Mouse (Mus musculus): ENCODE data around the gene Ier3. TPM values are rescaled to one million over a fixed set of nuclear protein-coding genes. Genes with fewer than 3 reads are reported as not detected.

Ier3 gene
- polyA plus RNA-seq, 1 experiment = 33.3 TPM

DNA sequence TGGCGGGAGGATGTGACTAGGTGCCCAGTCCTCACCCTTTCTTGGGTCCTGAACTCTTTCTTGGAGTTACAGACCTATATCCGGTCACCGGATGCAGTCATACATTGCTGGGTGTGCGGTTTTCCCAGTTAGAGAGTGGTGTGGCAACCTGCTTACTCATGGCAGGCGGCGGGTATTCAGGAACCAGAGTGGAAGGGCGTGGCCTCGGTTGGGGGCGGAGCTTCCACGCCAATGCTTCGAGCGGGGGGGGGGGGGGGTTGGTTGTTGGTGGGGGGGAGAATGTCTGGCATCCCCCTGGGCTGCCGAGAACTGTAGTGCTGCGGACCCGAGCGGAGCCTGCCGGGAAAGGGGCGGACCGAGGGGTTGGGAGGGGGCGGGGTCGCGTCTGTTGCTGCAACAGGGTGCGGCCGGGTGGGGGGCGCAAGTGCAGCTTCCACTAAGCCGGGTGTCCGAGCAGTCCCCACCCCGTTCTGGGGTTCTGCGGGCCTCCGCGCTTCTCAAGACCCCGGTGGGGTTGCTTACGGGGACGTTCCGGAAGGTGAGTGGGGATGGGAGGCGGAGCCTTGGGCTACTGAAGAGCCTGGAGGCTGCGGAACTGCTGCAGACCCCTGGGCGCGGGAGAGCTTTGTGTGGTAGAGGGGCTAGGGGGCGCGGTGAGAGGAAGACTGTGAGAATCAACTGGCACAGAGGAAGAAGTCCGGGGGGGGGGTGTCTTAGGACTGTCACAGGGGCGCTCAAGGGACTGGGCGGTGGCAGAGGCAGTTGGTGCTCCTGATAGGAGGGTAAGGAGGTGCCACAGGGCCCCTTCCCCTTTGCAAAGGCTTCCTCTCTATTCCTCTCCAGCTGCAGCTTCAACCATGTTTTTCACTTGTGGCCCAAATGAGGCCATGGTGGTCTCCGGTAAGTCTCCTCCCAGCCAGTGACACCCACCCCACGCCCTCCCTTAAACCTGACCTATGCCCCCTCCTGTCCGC is 1.8 kb downstream of the Ier3 start, which contains the start of gene Flot1:
Gene Flot1 (plus strand): TSS at position 267 of the 974 bp plus-strand sequence.
- no peak for TF ChIP-seq GATA1 (IDR thresholded peaks at IDR 0.05; ENCODE audit: low read length)

DNA sequence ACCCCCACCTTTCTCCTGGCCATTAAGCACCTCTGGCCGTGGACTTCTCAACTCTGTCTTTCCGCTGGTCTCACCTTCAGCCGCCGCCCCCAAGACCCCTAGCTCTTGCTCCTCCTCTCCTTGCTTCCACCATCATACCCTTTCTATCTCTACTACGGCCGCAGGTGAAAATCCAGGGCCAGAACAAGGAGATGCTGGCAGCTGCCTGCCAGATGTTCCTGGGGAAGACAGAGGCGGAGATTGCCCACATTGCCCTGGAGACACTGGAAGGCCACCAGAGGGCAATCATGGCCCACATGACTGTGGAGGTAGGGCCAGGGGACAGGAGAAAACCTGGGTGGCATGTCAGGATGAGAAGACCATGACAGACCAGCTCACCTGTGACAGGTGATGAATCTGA is 2.9 kb downstream of the Ier3 start:
- TF ChIP-seq GATA1 (IDR thresholded peaks at IDR 0.05; ENCODE audit: low read length) = no peak

DNA sequence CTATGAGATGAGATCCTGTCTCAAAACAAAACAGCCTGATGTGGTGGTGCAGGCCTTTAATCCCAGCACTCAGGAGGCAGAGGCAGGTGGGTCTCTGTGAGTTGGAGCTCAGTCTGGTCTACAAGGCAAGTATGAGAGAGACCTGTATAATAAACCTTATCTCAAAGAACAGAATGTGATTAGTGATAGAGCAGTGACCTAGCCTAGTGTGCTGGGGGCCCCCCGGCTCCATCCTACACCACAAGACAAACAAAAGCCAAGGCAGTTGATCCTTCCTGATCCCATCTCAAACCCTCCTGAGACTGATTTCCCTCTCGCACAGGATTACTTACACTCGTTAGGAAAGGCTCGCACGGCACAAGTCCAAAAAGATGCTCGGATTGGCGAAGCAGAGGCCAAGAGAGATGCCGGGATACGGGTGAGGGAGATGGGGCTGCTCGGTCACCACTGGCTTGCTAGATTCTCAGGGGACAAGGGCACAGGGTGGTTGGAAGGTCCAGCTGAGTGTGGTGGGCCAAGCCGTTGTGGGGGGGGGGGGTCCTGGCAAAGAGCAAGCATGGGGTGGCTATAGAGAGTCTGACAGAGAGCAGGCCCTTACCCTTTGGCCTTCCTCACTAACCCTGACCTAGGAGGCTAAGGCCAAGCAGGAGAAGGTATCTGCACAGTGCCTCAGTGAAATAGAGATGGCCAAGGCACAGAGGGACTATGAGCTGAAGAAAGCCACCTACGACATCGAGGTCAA is 3.8 kb downstream of the Ier3 start:
- TF ChIP-seq GATA1 (IDR thresholded peaks at IDR 0.05; ENCODE audit: low read length) = peak; percentile 15

DNA sequence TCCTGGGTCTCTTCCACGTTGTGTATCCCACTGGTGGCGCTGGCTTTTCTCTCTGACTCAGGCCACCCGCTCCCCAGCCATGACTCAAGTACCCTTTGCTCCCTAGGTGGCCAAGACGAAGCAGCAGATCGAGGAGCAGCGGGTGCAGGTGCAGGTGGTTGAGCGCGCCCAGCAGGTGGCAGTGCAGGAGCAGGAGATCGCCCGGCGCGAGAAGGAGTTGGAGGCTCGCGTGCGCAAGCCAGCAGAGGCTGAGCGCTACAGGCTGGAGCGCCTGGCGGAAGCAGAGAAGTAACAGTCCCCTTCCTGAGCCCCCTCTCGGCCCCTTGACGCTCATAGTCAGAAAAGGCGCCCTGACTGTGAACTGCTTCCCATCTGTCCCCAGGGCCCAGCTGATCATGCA is 8.3 kb downstream of the Ier3 start:
- TF ChIP-seq GATA1 (IDR thresholded peaks at IDR 0.05; ENCODE audit: low read length) = no peak

DNA sequence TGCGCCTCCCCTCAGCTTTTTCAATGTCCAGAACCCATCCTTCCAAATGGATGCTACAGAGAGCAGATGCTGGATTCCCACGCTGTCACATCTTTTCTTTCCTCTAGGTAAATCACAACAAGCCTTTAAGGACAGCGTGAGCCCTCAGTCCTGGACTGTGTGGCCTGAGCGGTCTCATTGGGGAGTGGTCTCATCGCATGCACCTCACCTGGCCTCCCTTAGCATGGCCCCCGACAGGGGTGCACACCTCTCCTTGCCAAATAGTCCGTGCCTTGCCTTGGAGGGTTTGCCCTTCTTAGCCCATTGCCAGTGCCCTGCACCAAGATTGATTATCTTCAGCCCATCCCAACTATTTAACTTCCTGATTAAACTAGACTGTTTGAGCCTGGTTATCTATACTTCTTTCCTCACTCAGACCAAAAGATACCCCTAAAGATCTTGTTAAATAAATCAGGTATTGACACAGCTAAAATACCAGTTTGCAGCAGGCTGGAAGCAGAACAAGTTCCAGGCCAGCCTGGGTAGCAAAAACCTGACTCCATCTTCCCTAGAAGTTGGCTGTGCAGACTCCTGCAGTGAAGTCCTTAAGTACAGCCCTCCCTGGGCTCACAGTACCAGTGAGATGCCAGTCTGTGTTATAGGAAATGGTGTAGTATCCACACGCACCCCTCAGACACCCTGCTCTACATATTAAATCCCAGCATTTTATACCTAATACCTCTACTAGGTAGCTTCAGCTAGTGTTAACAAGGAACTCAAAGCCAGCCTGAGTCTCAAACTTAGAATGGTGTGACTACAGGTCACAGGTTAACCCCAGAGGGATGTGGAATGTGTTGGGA is 11.1 kb downstream of the Ier3 start:
- TF ChIP-seq GATA1 (IDR thresholded peaks at IDR 0.05; ENCODE audit: low read length) = no peak

DNA sequence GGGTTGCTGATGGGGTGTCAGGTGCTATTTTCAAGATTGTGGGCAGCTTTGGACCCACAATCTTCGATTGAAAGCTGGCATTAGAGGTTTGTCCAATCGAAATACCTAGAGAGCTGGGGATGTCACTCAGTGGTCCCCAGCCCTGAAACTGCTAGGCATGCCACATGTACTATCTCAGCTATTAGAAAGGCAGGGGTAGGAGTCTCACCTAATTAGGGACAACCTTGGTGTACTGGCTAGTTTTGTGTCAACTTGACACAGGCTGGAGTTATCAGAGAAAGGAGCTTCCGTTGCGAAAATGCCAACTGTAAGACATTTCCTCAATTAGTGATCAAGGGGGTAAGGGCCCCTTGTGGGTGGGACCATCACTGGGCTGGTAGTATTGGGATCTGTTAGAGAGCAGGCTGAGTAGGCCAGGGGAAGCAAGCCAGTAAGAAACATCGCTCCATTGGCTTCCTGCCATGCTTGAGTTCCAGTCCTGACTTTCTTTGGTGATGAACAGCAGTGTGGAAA is 11.8 kb downstream of the Ier3 start:
- no peak for TF ChIP-seq GATA1 (IDR thresholded peaks at IDR 0.05; ENCODE audit: low read length)

DNA sequence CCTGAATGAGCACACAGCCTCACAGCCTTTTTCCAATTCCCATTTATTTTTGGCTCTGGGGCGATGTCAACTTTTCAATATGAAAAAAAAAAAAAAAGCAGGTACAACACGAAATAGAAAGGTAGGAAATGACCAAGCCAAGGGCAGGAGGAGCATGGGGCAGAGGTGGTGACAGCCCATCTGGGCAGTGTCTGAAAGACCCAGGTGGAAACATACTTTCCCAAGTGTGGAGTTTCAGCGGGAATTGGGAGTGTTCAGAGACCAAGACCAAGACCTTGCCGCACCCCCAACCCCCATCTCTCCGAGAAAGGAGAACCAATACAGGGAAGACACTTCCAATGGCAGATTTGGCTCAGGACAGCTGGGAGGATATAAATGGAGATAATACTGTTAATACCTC is 12.4 kb downstream of the Ier3 start:
- TF ChIP-seq GATA1 (IDR thresholded peaks at IDR 0.05; ENCODE audit: low read length) = no peak

DNA sequence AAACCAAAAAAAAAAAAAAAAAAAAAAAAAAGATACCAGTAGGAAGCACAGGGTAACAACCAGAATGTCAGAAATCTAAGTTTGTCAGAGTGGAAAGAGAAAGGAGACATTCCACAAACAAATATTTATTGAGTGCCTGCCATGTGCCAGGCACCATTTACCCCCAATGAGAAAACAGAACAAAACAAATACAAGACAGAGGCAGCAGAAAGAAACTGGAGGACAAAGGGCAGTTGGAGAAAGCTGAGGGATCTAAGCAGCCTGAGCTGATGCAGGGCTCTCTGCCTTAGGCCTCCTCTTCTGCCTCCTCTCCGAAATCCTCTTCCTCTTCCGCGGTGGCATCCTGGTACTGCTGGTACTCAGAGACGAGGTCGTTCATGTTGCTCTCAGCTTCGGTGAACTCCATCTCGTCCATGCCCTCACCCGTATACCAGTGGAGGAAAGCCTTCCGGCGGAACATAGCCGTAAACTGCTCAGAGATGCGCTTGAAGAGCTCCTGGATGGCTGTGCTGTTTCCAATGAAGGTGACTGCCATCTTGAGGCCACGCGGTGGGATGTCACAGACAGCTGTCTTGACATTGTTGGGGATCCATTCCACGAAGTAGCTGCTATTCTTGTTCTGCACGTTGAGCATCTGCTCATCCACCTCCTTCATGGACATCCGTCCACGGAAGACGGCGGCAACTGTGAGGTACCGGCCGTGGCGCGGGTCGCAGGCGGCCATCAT is 13.4 kb downstream of the Ier3 start:
- TF ChIP-seq GATA1 (IDR thresholded peaks at IDR 0.05; ENCODE audit: low read length) = no peak

DNA sequence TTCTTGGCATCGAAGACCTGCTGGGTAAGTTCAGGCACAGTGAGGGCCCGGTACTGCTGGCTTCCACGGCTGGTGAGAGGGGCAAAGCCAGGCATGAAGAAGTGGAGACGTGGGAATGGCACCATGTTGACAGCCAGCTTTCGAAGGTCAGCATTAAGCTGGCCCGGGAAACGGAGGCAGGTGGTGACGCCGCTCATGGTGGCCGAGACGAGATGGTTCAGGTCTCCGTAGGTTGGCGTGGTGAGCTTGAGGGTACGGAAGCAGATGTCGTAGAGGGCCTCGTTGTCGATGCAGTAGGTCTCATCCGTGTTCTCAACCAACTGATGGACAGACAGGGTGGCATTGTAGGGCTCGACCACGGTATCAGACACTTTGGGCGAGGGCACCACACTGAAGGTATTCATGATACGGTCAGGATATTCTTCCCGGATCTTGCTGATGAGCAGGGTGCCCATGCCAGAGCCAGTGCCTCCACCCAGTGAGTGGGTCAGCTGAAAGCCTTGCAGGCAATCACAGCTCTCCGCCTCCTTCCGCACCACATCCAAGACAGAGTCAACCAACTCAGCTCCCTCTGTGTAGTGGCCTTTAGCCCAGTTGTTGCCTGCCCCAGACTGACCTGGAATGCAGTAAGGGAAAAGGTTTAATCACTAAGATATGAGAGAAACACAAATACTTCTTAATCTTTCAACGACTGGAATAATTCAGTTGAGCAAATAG is 14.1 kb downstream of the Ier3 start:
- TF ChIP-seq GATA1 (IDR thresholded peaks at IDR 0.05; ENCODE audit: low read length) = no peak

DNA sequence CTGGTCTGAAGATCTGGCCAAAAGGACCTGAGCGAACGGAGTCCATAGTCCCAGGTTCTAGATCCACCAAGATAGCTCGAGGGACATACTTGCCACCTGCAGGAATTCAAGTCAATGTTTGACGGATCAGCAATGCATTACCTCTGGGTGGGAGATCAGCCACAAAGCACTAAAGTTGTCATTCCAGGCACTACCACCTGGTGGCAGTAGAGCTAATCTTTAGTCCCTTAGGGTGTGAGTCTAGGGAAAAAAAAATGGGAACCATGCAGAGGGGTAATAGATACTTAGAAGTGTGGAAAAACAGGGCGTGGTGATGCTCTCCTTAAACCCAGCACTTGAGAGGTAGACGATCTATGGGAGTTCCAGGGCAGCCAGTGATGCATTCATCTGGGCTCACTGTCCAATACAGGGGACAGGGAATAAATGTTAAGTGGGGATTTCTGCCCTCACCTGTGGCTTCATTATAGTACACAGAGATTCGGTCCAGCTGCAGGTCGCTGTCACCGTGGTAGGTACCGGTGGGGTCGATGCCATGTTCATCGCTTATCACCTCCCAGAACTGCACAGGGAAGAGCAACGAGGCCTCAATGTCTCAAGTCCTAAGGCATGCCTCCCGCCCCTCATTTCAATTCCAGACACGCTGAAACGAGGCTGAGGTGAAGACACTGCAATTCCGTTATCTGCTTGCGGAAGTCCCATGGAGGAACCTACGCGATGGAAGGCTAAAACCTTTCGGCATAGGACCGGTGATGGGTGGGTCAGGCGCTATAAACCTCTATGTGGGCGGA is 14.9 kb downstream of the Ier3 start:
- TF ChIP-seq GATA1 (IDR thresholded peaks at IDR 0.05; ENCODE audit: low read length) = no peak

DNA sequence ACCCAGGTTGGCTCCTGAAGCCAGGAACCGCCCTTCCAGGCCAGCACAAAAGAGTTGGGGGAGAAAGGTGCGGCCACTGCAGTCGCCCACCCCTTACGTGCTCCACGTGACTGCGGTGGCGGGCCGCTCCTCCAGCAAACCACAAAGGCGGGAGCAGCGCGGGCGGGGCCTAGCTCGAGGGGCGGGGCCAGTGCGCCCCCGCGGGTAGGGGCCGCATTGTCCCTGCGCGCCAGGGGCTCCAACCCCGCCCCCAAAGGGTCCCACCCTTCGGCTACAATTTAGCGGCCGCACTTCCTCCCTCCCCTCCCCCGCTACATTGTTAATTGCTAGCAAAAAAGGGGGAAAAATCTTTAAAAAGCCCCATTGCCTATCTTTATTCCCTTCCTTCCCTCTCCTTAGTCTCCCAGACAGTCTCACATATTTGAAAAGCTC is 15.5 kb downstream of the Ier3 start:
- TF ChIP-seq GATA1 (IDR thresholded peaks at IDR 0.05; ENCODE audit: low read length) = no peak

DNA sequence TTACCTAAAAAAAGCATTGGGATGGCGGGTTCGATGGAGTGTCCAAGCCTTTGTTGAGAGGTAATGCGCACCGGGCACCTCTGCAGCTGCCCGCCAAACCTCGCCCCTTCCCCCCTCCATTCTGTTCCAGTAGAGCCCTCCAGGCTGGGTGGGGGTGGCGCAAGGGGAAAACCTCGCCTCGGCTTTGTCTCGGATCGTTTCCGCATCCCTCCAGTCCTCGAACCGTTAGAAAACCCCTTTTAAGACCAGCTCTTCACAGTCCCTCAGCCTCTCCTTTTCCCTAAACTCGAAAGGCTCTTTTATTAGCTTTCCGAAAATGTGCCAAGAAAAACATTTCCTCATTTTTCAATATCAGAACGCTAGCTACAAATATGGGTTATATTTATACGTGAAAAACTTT is 16.0 kb downstream of the Ier3 start:
- no peak for TF ChIP-seq GATA1 (IDR thresholded peaks at IDR 0.05; ENCODE audit: low read length)

DNA sequence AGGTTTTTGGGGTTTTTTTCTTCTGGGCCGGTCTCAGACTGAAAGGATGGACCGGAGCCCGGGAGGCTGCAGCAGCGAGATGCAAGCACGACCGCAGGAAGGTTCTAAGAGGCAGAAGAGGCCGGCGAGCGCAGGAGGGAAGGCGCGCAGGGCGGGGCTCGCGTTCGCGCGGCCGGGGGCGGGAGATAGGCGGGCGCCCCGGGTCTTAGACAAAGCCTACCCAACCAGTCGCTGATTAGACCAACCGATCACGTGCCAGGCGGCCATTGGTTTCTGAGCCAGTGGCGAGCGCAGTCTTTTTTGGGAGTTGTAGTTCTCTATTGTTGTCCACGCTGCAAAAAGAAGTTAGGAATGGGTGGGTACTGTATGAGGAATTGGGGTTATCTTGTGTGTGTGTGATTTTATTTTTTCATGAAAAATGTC is 16.6 kb downstream of the Ier3 start, which contains the start of gene Tubb5:
Gene Tubb5 (minus strand): TSS at position 185 of the 423 bp plus-strand sequence.
- TF ChIP-seq GATA1 (IDR thresholded peaks at IDR 0.05; ENCODE audit: low read length) = no peak

Measured in G1E-ER4 (cell line).